Mouse (Mus musculus) myocyte (in vitro differentiated cells): ENCODE measurements around the gene Il22ra1. TPM values are rescaled to one million over a fixed set of nuclear protein-coding genes. Genes with fewer than 3 reads are reported as not detected.

Experiments
- H3K27me3 ChIP-seq: one replicate; pipeline ENCODE4 v1.6.1; 2011; ENCODE audit not compliant: control insufficient read depth, insufficient read depth, insufficient read length
- H3K36me3 ChIP-seq: one replicate; pipeline ENCODE4 v1.6.1; 2011; ENCODE audit not compliant: control insufficient read depth, insufficient read depth
- H3K4me2 ChIP-seq: one replicate; pipeline ENCODE4 v1.6.1; 2011; ENCODE audit warnings: low read depth, control low read depth
- H3K4me3 ChIP-seq: one replicate; pipeline ENCODE4 v1.5.1; 2011; ENCODE audit warnings: mild to moderate bottlenecking, control low read depth, moderate library complexity
- H3K79me2 ChIP-seq: one replicate; pipeline ENCODE4 v1.6.1; 2011; ENCODE audit not compliant: control insufficient read depth, insufficient read depth
- H3ac ChIP-seq: one replicate; pipeline ENCODE4 v1.6.1; 2011; ENCODE audit not compliant: control insufficient read depth, insufficient read length
- CEBPB ChIP-seq: IDR thresholded peaks from 2 replicates; pipeline ENCODE4 v1.6.1; 2011; ENCODE audit warnings: mild to moderate bottlenecking, moderate library complexity; ENCODE audit not compliant: poor library complexity, insufficient read depth, severe bottlenecking
- E2F4 ChIP-seq: IDR thresholded peaks from one replicate; pipeline ENCODE4 v1.6.1; 2011; ENCODE audit warnings: mild to moderate bottlenecking, control low read depth, moderate library complexity; ENCODE audit not compliant: insufficient read depth
- MAX ChIP-seq: IDR thresholded peaks from one replicate; pipeline ENCODE4 v1.6.1; 2011; ENCODE audit warnings: low read depth, mild to moderate bottlenecking, control low read depth
- MYOD1 ChIP-seq, 3 experiments: IDR thresholded peaks; one replicate each; pipeline ENCODE4 v1.6.1; 2011; ENCODE audit warnings: control low read depth in 2 of 3, low read depth in 2 of 3, mild to moderate bottlenecking in 2 of 3, moderate library complexity in 1 of 3; ENCODE audit not compliant: insufficient read length in 2 of 3, control insufficient read depth in 1 of 3
- MYOG ChIP-seq, 3 experiments: IDR thresholded peaks; one replicate each; pipeline ENCODE4 v1.6.1; 2011; ENCODE audit warnings: control low read depth in 2 of 3, low read depth in 2 of 3, mild to moderate bottlenecking in 2 of 3; ENCODE audit not compliant: insufficient read length in 2 of 3, control insufficient read depth in 1 of 3, insufficient read depth in 1 of 3
- POLR2A ChIP-seq: IDR thresholded peaks from one replicate; pipeline ENCODE4 v1.6.1; 2011; ENCODE audit warnings: low read depth, mild to moderate bottlenecking, control low read depth, moderate library complexity; ENCODE audit not compliant: insufficient read length
- POLR2AphosphoS2 ChIP-seq: IDR thresholded peaks from one replicate; pipeline ENCODE4 v1.6.1; 2011; ENCODE audit warnings: low read depth, control low read depth; ENCODE audit not compliant: insufficient read length
- REST ChIP-seq: IDR thresholded peaks from one replicate; pipeline ENCODE4 v1.6.1; 2011; ENCODE audit warnings: mild to moderate bottlenecking, control low read depth, moderate library complexity; ENCODE audit not compliant: insufficient read depth, insufficient read length
- SRF ChIP-seq: IDR thresholded peaks from one replicate; pipeline ENCODE4 v1.6.1; 2011; ENCODE audit warnings: low read depth; ENCODE audit not compliant: control insufficient read depth, insufficient read length
- TCF12 ChIP-seq: IDR thresholded peaks from one replicate; pipeline ENCODE4 v1.6.1; 2011; ENCODE audit warnings: mild to moderate bottlenecking, control low read depth; ENCODE audit not compliant: poor library complexity, insufficient read depth, severe bottlenecking
- TCF3 ChIP-seq: IDR thresholded peaks from one replicate; pipeline ENCODE4 v1.6.1; 2011; ENCODE audit warnings: low read depth, control low read depth; ENCODE audit not compliant: insufficient read length
- USF1 ChIP-seq: IDR thresholded peaks from one replicate; pipeline ENCODE4 v1.6.1; 2011; ENCODE audit warnings: low read depth, mild to moderate bottlenecking, control low read depth, moderate library complexity
- polyA plus RNA-seq: library from polyadenylated mRNA; unstranded; fragments of >200 nt; fragmentation: generic; extraction: Trizol; gene quantifications from one replicate; pipeline ENCODE4 v1.2.1, GENCODE M21; 2012; ENCODE audit warnings: missing spikeins

The Il22ra1 gene
- polyA plus RNA-seq, 1 experiment: 0.04 TPM

DNA sequence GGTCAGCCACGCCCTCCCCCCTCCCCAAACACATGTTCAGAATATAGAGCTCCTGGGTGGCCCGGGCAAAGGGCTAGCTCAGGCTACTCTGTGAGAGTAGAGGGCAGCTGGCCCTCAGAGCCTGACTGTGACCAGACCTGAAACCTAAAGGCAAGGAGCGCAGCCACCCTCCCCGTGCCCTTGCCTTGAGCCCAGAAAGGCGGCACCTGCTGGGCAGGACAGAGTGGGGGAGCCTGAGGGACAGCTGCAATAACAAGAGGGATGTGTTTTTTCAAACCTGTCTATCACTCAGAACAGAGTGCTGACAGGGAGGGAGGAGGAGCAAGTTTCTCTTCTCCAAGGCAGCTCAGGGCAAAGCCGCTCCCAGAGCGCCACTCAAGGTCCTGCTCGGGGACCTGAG lies 46.5 kb downstream of the Il22ra1 start:
- H3K4me3 ChIP-seq: no peak overlapping the region
- TF ChIP-seq TCF3 (peak; percentile 83), MYOG (IDR thresholded peaks at IDR 0.05; ENCODE audit: control insufficient read depth in 1 of 3, insufficient read depth in 1 of 3, insufficient read length in 2 of 3, low read depth in 2 of 3) (peak; percentile 89 to 99 (median 94)), POLR2AphosphoS2 (peak; percentile 47), MAX (no peak), USF1 (no peak), MYOD1 (IDR thresholded peaks at IDR 0.05; ENCODE audit: control insufficient read depth in 1 of 3, insufficient read length in 2 of 3, low read depth in 2 of 3) (peak; percentile 88 to 99 (median 88)), CEBPB (no peak), TCF12 (peak; percentile 95), REST (no peak)

DNA sequence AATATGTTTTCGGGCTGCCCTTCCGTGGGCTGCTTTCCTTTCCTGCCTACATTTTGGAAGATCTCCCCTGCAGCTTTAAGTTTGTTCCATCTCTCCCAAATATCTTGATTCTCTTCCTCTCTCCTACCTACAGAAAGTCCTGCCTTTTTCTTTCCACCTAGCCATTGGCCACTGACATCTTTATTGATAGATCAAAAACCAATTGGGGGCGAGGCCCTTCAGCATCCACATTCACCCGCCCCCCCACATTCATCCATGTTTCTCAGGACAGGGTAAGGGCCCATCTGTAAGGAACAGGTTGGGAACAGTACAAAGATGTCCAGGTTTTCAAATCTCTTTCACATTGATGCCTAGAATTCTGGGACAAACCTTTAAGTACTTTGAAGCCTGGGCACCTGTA lies 48.9 kb downstream of the Il22ra1 start:
- H3ac ChIP-seq: no peak overlapping the region
- H3K36me3 ChIP-seq: peaks cover 10% of the 10 kb centered on the region
- no peak overlapping the region for H3K4me3 ChIP-seq
- no peaks in the 10 kb centered on the region for H3K27me3 ChIP-seq
- no peaks in the 10 kb centered on the region for H3K79me2 ChIP-seq
- TF ChIP-seq TCF12: no peak
- no peak for TF ChIP-seq MAX
- no peak for TF ChIP-seq POLR2A
- TF ChIP-seq MYOG (IDR thresholded peaks at IDR 0.05; ENCODE audit: control insufficient read depth in 1 of 3, insufficient read depth in 1 of 3, insufficient read length in 2 of 3, low read depth in 2 of 3): no peak
- TF ChIP-seq CEBPB: no peak
- TF ChIP-seq MYOD1 (IDR thresholded peaks at IDR 0.05; ENCODE audit: control insufficient read depth in 1 of 3, insufficient read length in 2 of 3, low read depth in 2 of 3): no peak
- TF ChIP-seq TCF3: no peak
- TF ChIP-seq REST: no peak
- no peak for TF ChIP-seq SRF
- TF ChIP-seq POLR2AphosphoS2: no peak
- TF ChIP-seq E2F4: no peak
- TF ChIP-seq USF1: no peak
- no peak overlapping the region for H3K4me2 ChIP-seq

More for the DNA sequence above, 46.5 kb downstream of the Il22ra1 start:
- H3ac ChIP-seq: no peak overlapping the region
- peaks cover 10% of the 10 kb centered on the region for H3K36me3 ChIP-seq
- H3K27me3 ChIP-seq: no peaks in the 10 kb centered on the region
- H3K79me2 ChIP-seq: no peaks in the 10 kb centered on the region
- peak overlapping the region; percentile 35 for H3K4me2 ChIP-seq

GRCm38 (mm10) chr4:135779661-135780060 lies 51.7 kb downstream of the Il22ra1 start:
- Histone ChIP-seq H3K79me2 (no peaks in the 10 kb centered on the region), H3K36me3 (peaks cover 10% of the 10 kb centered on the region), H3K4me3 (no peak overlapping the region), H3ac (no peak overlapping the region), H3K4me2 (no peak overlapping the region), H3K27me3 (no peaks in the 10 kb centered on the region)
- no peak for TF ChIP-seq SRF
- TF ChIP-seq POLR2AphosphoS2: no peak
- no peak for TF ChIP-seq USF1
- TF ChIP-seq MYOD1 (IDR thresholded peaks at IDR 0.05; ENCODE audit: control insufficient read depth in 1 of 3, insufficient read length in 2 of 3, low read depth in 2 of 3): no peak
- TF ChIP-seq TCF3: no peak
- TF ChIP-seq REST: no peak
- TF ChIP-seq E2F4: no peak
- no peak for TF ChIP-seq MYOG (IDR thresholded peaks at IDR 0.05; ENCODE audit: control insufficient read depth in 1 of 3, insufficient read depth in 1 of 3, insufficient read length in 2 of 3, low read depth in 2 of 3)
- TF ChIP-seq CEBPB: no peak
- no peak for TF ChIP-seq POLR2A
- no peak for TF ChIP-seq TCF12
- no peak for TF ChIP-seq MAX

DNA sequence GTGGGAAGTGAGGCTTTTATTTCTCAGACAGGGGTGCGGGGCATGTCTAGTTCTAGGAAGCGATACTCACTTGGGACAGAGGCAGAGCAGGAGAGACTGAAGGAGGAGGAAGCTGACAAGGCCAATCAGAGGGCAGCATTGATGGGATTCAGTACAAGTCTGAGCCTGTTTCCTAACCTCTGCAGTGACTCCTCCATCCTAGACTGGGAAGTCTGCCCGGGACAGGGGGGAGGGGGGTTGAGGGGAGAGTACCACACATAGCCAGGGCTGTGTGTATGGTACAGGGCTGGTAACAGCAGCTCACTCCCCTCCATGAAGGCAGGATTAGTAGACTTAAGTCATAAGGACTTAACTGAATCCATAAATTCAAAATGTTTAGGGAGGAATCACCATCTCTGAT lies 52.3 kb downstream of the Il22ra1 start:
- no peaks in the 10 kb centered on the region for H3K27me3 ChIP-seq
- H3K79me2 ChIP-seq: no peaks in the 10 kb centered on the region
- TF ChIP-seq MYOG (IDR thresholded peaks at IDR 0.05; ENCODE audit: control insufficient read depth in 1 of 3, insufficient read depth in 1 of 3, insufficient read length in 2 of 3, low read depth in 2 of 3) (no peak), POLR2AphosphoS2 (no peak), CEBPB (no peak)
- no peak overlapping the region for H3ac ChIP-seq
- peaks cover 10% of the 10 kb centered on the region for H3K36me3 ChIP-seq
- no peak overlapping the region for H3K4me2 ChIP-seq
- no peak overlapping the region for H3K4me3 ChIP-seq

- H3ac ChIP-seq: no peak overlapping the region
- no peak overlapping the region for H3K4me2 ChIP-seq
- no peaks in the 10 kb centered on the region for H3K27me3 ChIP-seq
- no peak overlapping the region for H3K4me3 ChIP-seq
- TF ChIP-seq MYOD1 (IDR thresholded peaks at IDR 0.05; ENCODE audit: control insufficient read depth in 1 of 3, insufficient read length in 2 of 3, low read depth in 2 of 3) (no peak), E2F4 (no peak), SRF (no peak), TCF3 (no peak), POLR2AphosphoS2 (no peak), MAX (no peak), USF1 (no peak), MYOG (IDR thresholded peaks at IDR 0.05; ENCODE audit: control insufficient read depth in 1 of 3, insufficient read depth in 1 of 3, insufficient read length in 2 of 3, low read depth in 2 of 3) (no peak), TCF12 (no peak), REST (no peak), POLR2A (no peak), CEBPB (no peak)
- no peaks in the 10 kb centered on the region for H3K79me2 ChIP-seq
- H3K36me3 ChIP-seq: peaks cover 10% of the 10 kb centered on the region
Measured at GRCm38 (mm10) chr4:135781304-135781703, 53.3 kb downstream of the Il22ra1 start.
